Mouse (Mus musculus): ENCODE measurements around the gene Hspa12a. TPM values are rescaled to one million over a fixed set of nuclear protein-coding genes. Genes with fewer than 3 reads are reported as not detected.

Gene Hspa12a
- polyA plus RNA-seq, 1 experiment from 2014 or later, result 0.28 TPM

DNA sequence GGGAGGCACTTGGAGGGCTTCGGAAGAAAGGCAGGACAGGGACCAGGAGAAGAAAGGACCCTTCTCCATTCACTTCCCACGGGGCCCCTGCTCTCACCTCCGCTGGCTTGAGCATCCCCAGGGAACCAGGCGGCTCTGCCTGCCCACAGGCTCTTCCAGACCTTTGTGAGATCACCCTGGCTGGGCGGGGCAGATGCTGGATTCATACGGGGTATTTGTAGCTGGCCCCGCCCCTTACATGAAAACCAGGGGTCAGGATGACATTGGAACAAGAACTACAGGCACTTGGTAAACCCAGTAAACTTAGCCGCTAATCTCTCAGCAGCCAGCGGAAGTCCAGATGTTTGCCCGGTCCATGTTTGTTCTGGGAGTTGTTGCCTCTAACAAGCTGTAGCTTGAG, 149.2 kb downstream of the Hspa12a start, which contains the start of gene 1700019N19Rik:
TSS of gene 1700019N19Rik (minus strand) at position 178 of the 400 bp plus-strand sequence.
- Histone ChIP-seq H3K4me2 (ENCODE audit: low read depth, low read length) (no peak within 1 kb of the TSS), H3K4me3 (ENCODE audit: low read depth, low read length) (no peak within 1 kb of the TSS), H3K9ac (replicated peaks) (no peak within 1 kb of the TSS), H3K36me3 (replicated peaks; ENCODE audit: insufficient read depth, low read length) (no peaks in the 10 kb centered on the region), H3K27me3 (ENCODE audit: insufficient read depth, low read length) (no peaks in the 10 kb centered on the region), H3K27ac (ENCODE audit: low read depth) (no peak within 1 kb of the TSS), H3K9me3 (ENCODE audit: low read length) (no peaks in the 10 kb centered on the region), H3K4me1 (ENCODE audit: insufficient read depth) (no peaks in the 10 kb centered on the region; the same call in 1 of the 2 replicates)
- DNase-seq (no peak), ATAC-seq (no peak)
- TF ChIP-seq EP300 (IDR thresholded peaks at IDR 0.05; ENCODE audit: low read depth), result no peak
- TF ChIP-seq CTCF (IDR thresholded peaks at IDR 0.05; ENCODE audit: low read depth), result no peak
- WGBS (ENCODE audit: insufficient replicate concordance), result 34% methylated on average over 10 of the region's 10 CpGs

DNA sequence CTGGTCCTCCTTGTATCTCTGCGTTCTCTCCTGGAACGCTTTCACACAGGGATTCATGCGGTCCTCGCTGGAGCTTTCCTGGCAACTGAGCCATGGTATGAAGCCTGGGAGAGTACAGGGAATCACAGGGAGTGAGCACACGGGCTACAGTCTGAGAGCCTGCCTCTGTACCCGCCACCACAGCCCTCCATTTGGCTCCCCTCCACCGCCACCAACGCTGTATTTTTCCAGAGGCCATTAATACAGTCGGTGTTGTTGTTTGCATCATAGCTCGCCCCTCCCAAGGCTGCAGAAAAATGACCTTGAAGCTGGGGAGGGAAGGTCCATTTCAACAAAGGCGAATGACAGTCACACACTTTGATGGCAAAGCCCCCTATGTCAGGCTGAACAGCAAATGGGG, 154.3 kb downstream of the Hspa12a start:
- Histone ChIP-seq H3K4me3 (ENCODE audit: low read depth, low read length) (no peak overlapping the region), H3K27ac (ENCODE audit: low read depth) (no peak overlapping the region), H3K9me3 (ENCODE audit: low read length) (no peaks in the 10 kb centered on the region), H3K9ac (replicated peaks) (no peak overlapping the region), H3K36me3 (replicated peaks; ENCODE audit: insufficient read depth, low read length) (no peaks in the 10 kb centered on the region), H3K4me1 (ENCODE audit: insufficient read depth) (no peaks in the 10 kb centered on the region; the same call in 1 of the 2 replicates), H3K27me3 (ENCODE audit: insufficient read depth, low read length) (no peaks in the 10 kb centered on the region), H3K4me2 (ENCODE audit: low read depth, low read length) (no peak overlapping the region)
- WGBS (ENCODE audit: insufficient replicate concordance), result 72% methylated on average over 11 of the region's 11 CpGs
- no peak for DNase-seq
- TF ChIP-seq CTCF (IDR thresholded peaks at IDR 0.05; ENCODE audit: low read depth) (no peak), EP300 (IDR thresholded peaks at IDR 0.05; ENCODE audit: low read depth) (no peak)
- ATAC-seq, result no peak

DNA sequence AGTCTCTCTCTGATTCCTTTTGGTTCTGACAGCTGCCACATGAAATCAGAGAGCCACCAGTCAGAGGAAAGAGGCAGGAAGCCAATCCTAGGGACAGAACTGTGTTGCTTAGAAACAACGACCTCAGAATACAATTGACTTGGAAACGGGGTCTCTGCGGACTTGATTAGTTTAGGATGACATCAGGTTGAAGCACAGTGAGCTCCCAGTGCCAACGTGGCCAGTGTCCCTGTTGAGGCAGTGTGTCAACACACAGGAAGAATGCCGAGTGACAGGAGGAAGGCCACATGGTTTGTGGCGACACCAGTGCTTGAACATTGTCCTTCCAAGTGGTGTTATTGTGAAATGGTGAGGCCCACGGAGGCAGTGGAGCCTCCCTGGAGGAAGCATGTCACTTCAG, 159.5 kb downstream of the Hspa12a start:
- peak; percentile 30 for DNase-seq
- 18% methylated on average over 7 of the region's 7 CpGs for WGBS (ENCODE audit: insufficient replicate concordance)
- H3K27ac ChIP-seq (ENCODE audit: low read depth), result no peak overlapping the region
- peak; percentile 55; the same call in 1 of the 2 replicates for ATAC-seq
- no peaks in the 10 kb centered on the region for H3K4me1 ChIP-seq (ENCODE audit: insufficient read depth)
- H3K4me3 ChIP-seq (ENCODE audit: low read depth, low read length), result no peak overlapping the region
- H3K27me3 ChIP-seq (ENCODE audit: insufficient read depth, low read length), result no peaks in the 10 kb centered on the region
- H3K9ac ChIP-seq (replicated peaks), result no peak overlapping the region
- no peaks in the 10 kb centered on the region for H3K9me3 ChIP-seq (ENCODE audit: low read length)
- TF ChIP-seq CTCF (IDR thresholded peaks at IDR 0.05; ENCODE audit: low read depth) (no peak), EP300 (IDR thresholded peaks at IDR 0.05; ENCODE audit: low read depth) (no peak)
- no peaks in the 10 kb centered on the region for H3K36me3 ChIP-seq (replicated peaks; ENCODE audit: insufficient read depth, low read length)
- no peak overlapping the region for H3K4me2 ChIP-seq (ENCODE audit: low read depth, low read length)

DNA sequence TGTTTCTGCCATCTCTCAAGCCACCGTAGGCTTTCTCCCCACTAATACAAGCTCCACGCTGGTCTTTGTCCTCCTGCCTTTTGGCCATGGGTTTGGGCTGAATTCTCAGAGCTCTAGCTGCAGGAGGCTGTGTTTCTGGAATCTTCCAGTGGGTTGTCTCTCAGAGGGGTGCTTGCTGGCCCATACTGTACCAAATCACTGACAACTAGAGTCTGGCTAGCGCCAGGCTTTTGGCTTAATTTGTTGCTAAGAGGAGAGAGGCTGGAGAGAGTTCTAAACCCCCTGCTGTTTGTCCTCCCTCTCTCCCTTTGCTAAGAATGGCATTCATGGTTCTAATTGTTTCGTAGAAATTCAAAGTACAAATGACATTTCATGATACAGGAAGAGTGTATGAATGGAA, 161.9 kb downstream of the Hspa12a start:
- TF ChIP-seq EP300 (IDR thresholded peaks at IDR 0.05; ENCODE audit: low read depth) (no peak), CTCF (IDR thresholded peaks at IDR 0.05; ENCODE audit: low read depth) (no peak)
- no peak overlapping the region for H3K27ac ChIP-seq (ENCODE audit: low read depth)
- ATAC-seq, result no peak
- H3K4me2 ChIP-seq (ENCODE audit: low read depth, low read length), result no peak overlapping the region
- H3K36me3 ChIP-seq (replicated peaks; ENCODE audit: insufficient read depth, low read length), result no peaks in the 10 kb centered on the region
- H3K9ac ChIP-seq (replicated peaks), result no peak overlapping the region
- no peak for DNase-seq
- H3K4me3 ChIP-seq (ENCODE audit: low read depth, low read length), result no peak overlapping the region
- no peaks in the 10 kb centered on the region for H3K27me3 ChIP-seq (ENCODE audit: insufficient read depth, low read length)
- no peaks in the 10 kb centered on the region for H3K4me1 ChIP-seq (ENCODE audit: insufficient read depth)
- H3K9me3 ChIP-seq (ENCODE audit: low read length), result no peaks in the 10 kb centered on the region
- WGBS (ENCODE audit: insufficient replicate concordance), result 70% methylated on average over 4 of the region's 4 CpGs

DNA sequence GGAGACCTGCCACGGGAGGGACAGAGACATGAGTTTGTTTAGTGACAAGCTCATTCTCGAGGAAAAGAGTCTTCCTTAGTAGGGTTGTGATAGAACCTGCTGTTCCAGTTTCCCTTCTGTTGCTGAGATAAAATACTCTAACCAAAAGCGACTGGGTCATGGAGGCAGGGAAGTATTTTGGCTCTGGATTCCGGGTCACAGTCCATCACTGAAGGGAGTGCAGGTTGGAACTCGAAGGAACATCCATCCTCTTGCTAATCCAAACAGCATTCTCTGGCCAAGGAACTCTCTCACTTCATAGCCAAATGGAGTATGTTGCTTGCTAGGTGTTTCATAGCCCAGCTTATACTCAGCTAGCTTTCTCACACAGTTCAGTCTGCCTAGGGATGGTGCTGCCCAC, 167.0 kb downstream of the Hspa12a start:
- ATAC-seq (no peak), DNase-seq (no peak)
- 61% methylated on average over 5 of the region's 5 CpGs for WGBS (ENCODE audit: insufficient replicate concordance)
- H3K27me3 ChIP-seq (ENCODE audit: insufficient read depth, low read length), result no peaks in the 10 kb centered on the region
- no peak overlapping the region for H3K4me3 ChIP-seq (ENCODE audit: low read depth, low read length)
- no peaks in the 10 kb centered on the region for H3K36me3 ChIP-seq (replicated peaks; ENCODE audit: insufficient read depth, low read length)
- H3K4me1 ChIP-seq (ENCODE audit: insufficient read depth), result no peaks in the 10 kb centered on the region
- H3K9me3 ChIP-seq (ENCODE audit: low read length), result no peaks in the 10 kb centered on the region
- no peak overlapping the region for H3K9ac ChIP-seq (replicated peaks)
- no peak overlapping the region for H3K4me2 ChIP-seq (ENCODE audit: low read depth, low read length)
- TF ChIP-seq EP300 (IDR thresholded peaks at IDR 0.05; ENCODE audit: low read depth) (no peak), CTCF (IDR thresholded peaks at IDR 0.05; ENCODE audit: low read depth) (no peak)
- H3K27ac ChIP-seq (ENCODE audit: low read depth), result no peak overlapping the region

DNA sequence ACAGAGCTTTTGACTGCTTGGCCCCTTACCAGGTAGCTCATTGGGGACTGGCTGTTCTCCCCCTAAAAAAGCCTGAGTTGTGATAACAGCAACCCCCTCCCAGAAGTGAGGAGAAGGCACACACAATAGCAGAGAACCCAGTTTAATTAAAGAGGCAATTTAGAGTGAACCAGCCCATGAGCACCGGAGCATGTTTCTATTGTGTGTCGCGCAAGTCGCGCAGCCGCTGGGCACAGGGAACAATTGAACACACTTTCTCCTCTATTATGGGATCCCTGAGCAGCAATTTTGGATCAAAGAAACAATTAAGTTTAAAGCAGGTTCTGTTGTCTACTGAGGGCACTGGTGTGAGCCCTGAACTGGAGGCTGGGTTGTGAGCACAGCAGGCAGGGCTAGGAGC, 176.1 kb downstream of the Hspa12a start:
- WGBS (ENCODE audit: insufficient replicate concordance), result 89% methylated on average over 6 of the region's 6 CpGs
- DNase-seq (no peak), ATAC-seq (no peak)
- H3K4me2 ChIP-seq (ENCODE audit: low read depth, low read length), result no peak overlapping the region
- H3K9ac ChIP-seq (replicated peaks), result no peak overlapping the region
- no peaks in the 10 kb centered on the region for H3K9me3 ChIP-seq (ENCODE audit: low read length)
- H3K27ac ChIP-seq (ENCODE audit: low read depth), result no peak overlapping the region
- H3K4me3 ChIP-seq (ENCODE audit: low read depth, low read length), result no peak overlapping the region
- H3K4me1 ChIP-seq (ENCODE audit: insufficient read depth), result no peaks in the 10 kb centered on the region
- TF ChIP-seq CTCF (IDR thresholded peaks at IDR 0.05; ENCODE audit: low read depth) (no peak), EP300 (IDR thresholded peaks at IDR 0.05; ENCODE audit: low read depth) (no peak)
- no peaks in the 10 kb centered on the region for H3K36me3 ChIP-seq (replicated peaks; ENCODE audit: insufficient read depth, low read length)
- no peaks in the 10 kb centered on the region for H3K27me3 ChIP-seq (ENCODE audit: insufficient read depth, low read length)
